ENCODE assay signal across 22 mouse cellular contexts in genomic region chr17:43816480-43816879, GRCm38 (mm10). TPM values are rescaled to one million over a fixed set of nuclear protein-coding genes. Genes with fewer than 3 reads are reported as not detected.
DNase-seq lines count a peak whose midpoint lies in the region; ATAC-seq and TF ChIP-seq lines count a peak whose summit lies in the region.
"Had no signal": no experiment of that assay in that cellular context is flagged by ENCODE, and none has a peak within 500 bp of the region (broad histone marks: within the 10 kb centered on the region; RNA-seq: fewer than 3 reads in every experiment).

No protein-coding gene starts in this region.

- H3K27ac ChIP-seq in embryonic facial prominence, embryonic 11.5 days (replicated peaks; ENCODE audit: low read depth, low read length), result no peak overlapping the region
- H3K27ac ChIP-seq in embryonic facial prominence, embryonic 10.5 days (replicated peaks), result no peak overlapping the region
- no peak overlapping the region for H3K27ac ChIP-seq in heart, embryonic 15.5 days
- H3K27ac ChIP-seq in midbrain, embryonic 13.5 days, result no peak overlapping the region
- no peak overlapping the region for H3K27ac ChIP-seq in midbrain, postnatal 0 days (ENCODE audit: low read depth, low read length)
- no peak overlapping the region for H3K27ac ChIP-seq in embryonic facial prominence, embryonic 13.5 days
- H3K27ac ChIP-seq: forebrain, embryonic 13.5 days; hindbrain, embryonic 12.5 days; intestine, embryonic 15.5 days; layer of hippocampus, adult 2 months; neural tube, embryonic 13.5 days had no signal

- no peak overlapping the region for H3K9ac ChIP-seq in embryonic facial prominence, embryonic 11.5 days (replicated peaks; ENCODE audit: low read length)
- H3K9ac ChIP-seq in heart, embryonic 15.5 days, result no peak overlapping the region
- no peak overlapping the region for H3K9ac ChIP-seq in midbrain, embryonic 13.5 days (replicated peaks)
- no peak overlapping the region for H3K9ac ChIP-seq in midbrain, postnatal 0 days (replicated peaks; ENCODE audit: low read length, poor library complexity, severe bottlenecking)
- no peak overlapping the region for H3K9ac ChIP-seq in embryonic facial prominence, embryonic 13.5 days
- H3K9ac ChIP-seq: forebrain, embryonic 13.5 days; hindbrain, embryonic 12.5 days; intestine, embryonic 15.5 days; neural tube, embryonic 13.5 days had no signal

- no peak for TF ChIP-seq CTCF in midbrain, postnatal 0 days (IDR thresholded peaks at IDR 0.05)

- H3K27me3 ChIP-seq in embryonic facial prominence, embryonic 11.5 days (ENCODE audit: control insufficient read depth, insufficient read depth, low read length), result no peaks in the 10 kb centered on the region
- no peaks in the 10 kb centered on the region for H3K27me3 ChIP-seq in embryonic facial prominence, embryonic 10.5 days (replicated peaks; ENCODE audit: low read depth, poor library complexity, severe bottlenecking)
- H3K27me3 ChIP-seq in heart, embryonic 15.5 days, result no peaks in the 10 kb centered on the region
- H3K27me3 ChIP-seq in midbrain, embryonic 13.5 days, result no peaks in the 10 kb centered on the region
- H3K27me3 ChIP-seq in midbrain, postnatal 0 days (ENCODE audit: insufficient read depth, low read length), result no peaks in the 10 kb centered on the region
- no peaks in the 10 kb centered on the region for H3K27me3 ChIP-seq in embryonic facial prominence, embryonic 13.5 days
- H3K27me3 ChIP-seq: forebrain, embryonic 13.5 days; hindbrain, embryonic 12.5 days; intestine, embryonic 15.5 days; neural tube, embryonic 13.5 days had no signal

- peak; percentile 39; the same call in 1 of the 2 replicates for ATAC-seq in embryonic facial prominence, embryonic 11.5 days (replicated peaks; ENCODE audit: insufficient number of reproducible peaks, low FRiP score, low TSS enrichment, low read depth)
- peak; percentile 50; the same call in 1 of the 2 replicates for ATAC-seq in heart, embryonic 15.5 days (replicated peaks; ENCODE audit: insufficient number of reproducible peaks, insufficient read depth, low FRiP score, low read depth)
- peak; percentile 48; the same call in 1 of the 2 replicates for ATAC-seq in midbrain, embryonic 13.5 days
- ATAC-seq in midbrain, postnatal 0 days (ENCODE audit: low FRiP score), result no peak; the same call in 1 of the 2 replicates
- 0 out of 2 replicates have a peak, but pooled peaks have one; percentile 37 for ATAC-seq in embryonic facial prominence, embryonic 13.5 days (ENCODE audit: insufficient number of reproducible peaks, insufficient read depth, low FRiP score, low TSS enrichment, low read depth)
- ATAC-seq: forebrain, embryonic 13.5 days; intestine, embryonic 15.5 days had no signal

- H3K4me2 ChIP-seq in embryonic facial prominence, embryonic 11.5 days (ENCODE audit: low read depth, low read length), result no peak overlapping the region
- H3K4me2 ChIP-seq in heart, embryonic 15.5 days, result no peak overlapping the region
- no peak overlapping the region for H3K4me2 ChIP-seq in midbrain, embryonic 13.5 days (replicated peaks)
- H3K4me2 ChIP-seq in midbrain, postnatal 0 days (ENCODE audit: low read depth, low read length, poor library complexity, severe bottlenecking), result no peak overlapping the region
- H3K4me2 ChIP-seq in embryonic facial prominence, embryonic 13.5 days, result no peak overlapping the region
- H3K4me2 ChIP-seq: forebrain, embryonic 13.5 days; hindbrain, embryonic 12.5 days; intestine, embryonic 15.5 days; neural tube, embryonic 13.5 days had no signal

- no peaks in the 10 kb centered on the region for H3K4me1 ChIP-seq in embryonic facial prominence, embryonic 11.5 days (ENCODE audit: control insufficient read depth, insufficient read depth, low read length)
- no peaks in the 10 kb centered on the region for H3K4me1 ChIP-seq in embryonic facial prominence, embryonic 10.5 days
- peaks cover 21% of the 10 kb centered on the region for H3K4me1 ChIP-seq in heart, embryonic 15.5 days (replicated peaks)
- peaks cover under 1% of the 10 kb centered on the region; the same call in 1 of the 2 replicates for H3K4me1 ChIP-seq in midbrain, embryonic 13.5 days (replicated peaks)
- peaks cover 3% of the 10 kb centered on the region; the same call in 1 of the 2 replicates for H3K4me1 ChIP-seq in midbrain, postnatal 0 days (ENCODE audit: insufficient read depth, low read length)
- H3K4me1 ChIP-seq in embryonic facial prominence, embryonic 13.5 days, result no peaks in the 10 kb centered on the region
- H3K4me1 ChIP-seq: forebrain, embryonic 13.5 days; hindbrain, embryonic 12.5 days; intestine, embryonic 15.5 days; neural tube, embryonic 13.5 days had no signal

- DNase-seq in embryonic facial prominence, embryonic 11.5 days (ENCODE audit: low spot score), result no peak
- no peak for DNase-seq in embryonic facial prominence, embryonic 10.5 days (ENCODE audit: low spot score)
- DNase-seq in heart, adult 18-20 months, result no peak
- DNase-seq in midbrain, postnatal 0 days (ENCODE audit: low spot score), result no peak
- DNase-seq in frontal cortex, postnatal 36 days (ENCODE audit: low spot score in 2 of 2), result no peak
- DNase-seq: cerebellum, adult 18-20 months; cerebellum, postnatal 25 days; embryo, embryonic 11 days; kidney, postnatal 14 days; layer of hippocampus, postnatal 36 days; lung, adult 18-20 months; lung, postnatal 14 days; thymus, adult 18-20 months had no signal

- H3K9me3 ChIP-seq in embryonic facial prominence, embryonic 11.5 days (replicated peaks; ENCODE audit: control insufficient read depth, low read length), result no peaks in the 10 kb centered on the region
- H3K9me3 ChIP-seq in embryonic facial prominence, embryonic 10.5 days, result no peaks in the 10 kb centered on the region
- H3K9me3 ChIP-seq in heart, embryonic 15.5 days (replicated peaks), result no peaks in the 10 kb centered on the region
- no peaks in the 10 kb centered on the region for H3K9me3 ChIP-seq in midbrain, embryonic 13.5 days
- H3K9me3 ChIP-seq in midbrain, postnatal 0 days (ENCODE audit: low read length), result no peaks in the 10 kb centered on the region
- H3K9me3 ChIP-seq in embryonic facial prominence, embryonic 13.5 days, result no peaks in the 10 kb centered on the region
- H3K9me3 ChIP-seq: forebrain, embryonic 13.5 days; hindbrain, embryonic 12.5 days; intestine, embryonic 15.5 days; neural tube, embryonic 13.5 days had no signal

- 82% methylated on average over 1 of the region's 1 CpGs for WGBS in embryonic facial prominence, embryonic 11.5 days
- WGBS in embryonic facial prominence, embryonic 10.5 days, result 87% methylated on average over 1 of the region's 1 CpGs
- 84% methylated on average over 1 of the region's 1 CpGs for WGBS in heart, embryonic 15.5 days
- 92% methylated on average over 1 of the region's 1 CpGs for WGBS in midbrain, embryonic 13.5 days
- WGBS in midbrain, postnatal 0 days, result 77% methylated on average over 1 of the region's 1 CpGs
- WGBS in embryonic facial prominence, embryonic 13.5 days, result 91% methylated on average over 1 of the region's 1 CpGs

- no peaks in the 10 kb centered on the region for H3K36me3 ChIP-seq in embryonic facial prominence, embryonic 11.5 days (replicated peaks; ENCODE audit: control insufficient read depth, insufficient read depth, low read depth, low read length)
- H3K36me3 ChIP-seq in embryonic facial prominence, embryonic 10.5 days (replicated peaks), result no peaks in the 10 kb centered on the region
- no peaks in the 10 kb centered on the region for H3K36me3 ChIP-seq in heart, embryonic 15.5 days
- no peaks in the 10 kb centered on the region for H3K36me3 ChIP-seq in midbrain, embryonic 13.5 days
- H3K36me3 ChIP-seq in midbrain, postnatal 0 days (ENCODE audit: insufficient read depth, low read length), result no peaks in the 10 kb centered on the region
- H3K36me3 ChIP-seq in embryonic facial prominence, embryonic 13.5 days, result no peaks in the 10 kb centered on the region
- H3K36me3 ChIP-seq: hindbrain, embryonic 12.5 days; intestine, embryonic 15.5 days; neural tube, embryonic 13.5 days had no signal

- H3K4me3 ChIP-seq in embryonic facial prominence, embryonic 11.5 days (ENCODE audit: low read depth, low read length), result no peak overlapping the region
- H3K4me3 ChIP-seq in embryonic facial prominence, embryonic 10.5 days, result no peak overlapping the region
- no peak overlapping the region for H3K4me3 ChIP-seq in heart, embryonic 15.5 days
- H3K4me3 ChIP-seq in midbrain, embryonic 13.5 days (replicated peaks), result no peak overlapping the region
- H3K4me3 ChIP-seq in midbrain, postnatal 0 days (ENCODE audit: low read depth, low read length), result no peak overlapping the region
- H3K4me3 ChIP-seq in embryonic facial prominence, embryonic 13.5 days, result no peak overlapping the region
- H3K4me3 ChIP-seq: forebrain, embryonic 13.5 days; hindbrain, embryonic 12.5 days; intestine, embryonic 15.5 days; layer of hippocampus, adult 2 months; neural tube, embryonic 13.5 days had no signal

RNA-seq across cellular contexts. Expression of gene Rcan2, which starts 15.3 kb away (rescaled TPM):
- 3.1 and 7.1 TPM in 2 replicates for polyA plus RNA-seq in embryonic facial prominence, embryonic 11.5 days (2014; fragmentation: Nextera tagmentation; extraction: Ambion mirVana)
- polyA plus RNA-seq in embryonic facial prominence, embryonic 10.5 days (2016; fragmentation: Nextera tagmentation; extraction: Ambion mirVana), result 3.2 and 5.6 TPM in 2 replicates
- polyA plus RNA-seq in heart, embryonic 15.5 days (2015; fragmentation: Nextera tagmentation; extraction: Ambion mirVana), result 56.1 and 56.4 TPM in 2 replicates
- 100 to 1,000 TPM; 369 to 400 TPM for total RNA-seq in heart, adult 18-20 months (2021)
- 62.3 and 62.8 TPM in 2 replicates for polyA plus RNA-seq in midbrain, embryonic 13.5 days (2015; fragmentation: Nextera tagmentation; extraction: Ambion mirVana)
- total RNA-seq in midbrain, postnatal 0 days (2014; rRNA removed), result 136 and 142 TPM in 2 replicates
- polyA plus RNA-seq in midbrain, postnatal 0 days (2015; fragmentation: Nextera tagmentation; extraction: Ambion mirVana), result 82.2 and 96.7 TPM in 2 replicates
- 5.4 and 5.9 TPM in 2 replicates for polyA plus RNA-seq in embryonic facial prominence, embryonic 13.5 days (2015; fragmentation: Nextera tagmentation; extraction: Ambion mirVana)
- total RNA-seq: megakaryocyte, adult 5-6 weeks had no signal
